Mouse (Mus musculus): ENCODE data around the gene Tnfsf13. TPM values are rescaled to one million over a fixed set of nuclear protein-coding genes. Genes with fewer than 3 reads are reported as not detected.

The Tnfsf13 gene
- polyA plus RNA-seq, 1 experiment from 2014 or later = 1.2 TPM

- Histone ChIP-seq H3K9ac (ENCODE audit: low read length) (no peak overlapping the region), H3K27ac (ENCODE audit: low read length) (no peak overlapping the region; the same call in 1 of the 2 replicates), H3K4me2 (ENCODE audit: low read depth, low read length) (no peak overlapping the region), H3K27me3 (ENCODE audit: control insufficient read depth, insufficient read depth, low read depth, low read length) (no peaks in the 10 kb centered on the region), H3K4me3 (ENCODE audit: low read length) (no peak overlapping the region), H3K4me1 (replicated peaks; ENCODE audit: control insufficient read depth, insufficient read depth, low read length) (peaks cover 2% of the 10 kb centered on the region; the same call in 1 of the 2 replicates), H3K36me3 (ENCODE audit: control insufficient read depth, insufficient read depth, low read length) (no peaks in the 10 kb centered on the region), H3K9me3 (ENCODE audit: control insufficient read depth, low read length) (no peaks in the 10 kb centered on the region)
- WGBS = 13% methylated on average over 5 of the region's 5 CpGs
- 0 out of 2 replicates have a peak, but pooled peaks have one; percentile 20 for ATAC-seq (ENCODE audit: low read depth)
Measured at GRCm38 (mm10) chr11:69715929-69716328, 30.3 kb upstream of the Tnfsf13 start.

- Histone ChIP-seq H3K9ac (ENCODE audit: low read length) (no peak overlapping the region), H3K4me3 (ENCODE audit: low read length) (no peak overlapping the region), H3K27ac (ENCODE audit: low read length) (no peak overlapping the region; the same call in 1 of the 2 replicates), H3K9me3 (ENCODE audit: control insufficient read depth, low read length) (no peaks in the 10 kb centered on the region), H3K36me3 (ENCODE audit: control insufficient read depth, insufficient read depth, low read length) (no peaks in the 10 kb centered on the region), H3K4me2 (ENCODE audit: low read depth, low read length) (no peak overlapping the region), H3K4me1 (replicated peaks; ENCODE audit: control insufficient read depth, insufficient read depth, low read length) (peaks cover 2% of the 10 kb centered on the region; the same call in 1 of the 2 replicates), H3K27me3 (ENCODE audit: control insufficient read depth, insufficient read depth, low read depth, low read length) (no peaks in the 10 kb centered on the region)
- 58% methylated on average over 9 of the region's 9 CpGs for WGBS
- no peak for ATAC-seq (ENCODE audit: low read depth)
Measured at GRCm38 (mm10) chr11:69715482-69715881, 29.9 kb upstream of the Tnfsf13 start.

- Histone ChIP-seq H3K4me2 (ENCODE audit: low read depth, low read length) (no peak overlapping the region), H3K27ac (ENCODE audit: low read length) (no peak overlapping the region), H3K9me3 (ENCODE audit: control insufficient read depth, low read length) (no peaks in the 10 kb centered on the region), H3K9ac (ENCODE audit: low read length) (no peak overlapping the region), H3K36me3 (ENCODE audit: control insufficient read depth, insufficient read depth, low read length) (no peaks in the 10 kb centered on the region), H3K4me3 (ENCODE audit: low read length) (no peak overlapping the region), H3K27me3 (ENCODE audit: control insufficient read depth, insufficient read depth, low read depth, low read length) (no peaks in the 10 kb centered on the region), H3K4me1 (replicated peaks; ENCODE audit: control insufficient read depth, insufficient read depth, low read length) (peaks cover 2% of the 10 kb centered on the region; the same call in 1 of the 2 replicates)
- no peak for ATAC-seq (ENCODE audit: low read depth)
- 63% methylated on average over 18 of the region's 18 CpGs for WGBS
Measured at GRCm38 (mm10) chr11:69714636-69715329, 29.2 kb upstream of the Tnfsf13 start.

GRCm38 (mm10) chr11:69712954-69713672 is 27.5 kb upstream of the Tnfsf13 start:
- H3K4me1 ChIP-seq (replicated peaks; ENCODE audit: control insufficient read depth, insufficient read depth, low read length) = peaks cover 2% of the 10 kb centered on the region; the same call in 1 of the 2 replicates
- ATAC-seq (ENCODE audit: low read depth) = no peak

GRCm38 (mm10) chr11:69711082-69711481 is 25.5 kb upstream of the Tnfsf13 start:
- Histone ChIP-seq H3K36me3 (ENCODE audit: control insufficient read depth, insufficient read depth, low read length) (no peaks in the 10 kb centered on the region), H3K4me2 (ENCODE audit: low read depth, low read length) (no peak overlapping the region), H3K4me1 (replicated peaks; ENCODE audit: control insufficient read depth, insufficient read depth, low read length) (peaks cover under 1% of the 10 kb centered on the region; the same call in 1 of the 2 replicates), H3K27ac (ENCODE audit: low read length) (no peak overlapping the region), H3K27me3 (ENCODE audit: control insufficient read depth, insufficient read depth, low read depth, low read length) (no peaks in the 10 kb centered on the region), H3K9me3 (ENCODE audit: control insufficient read depth, low read length) (no peaks in the 10 kb centered on the region), H3K4me3 (ENCODE audit: low read length) (no peak overlapping the region), H3K9ac (ENCODE audit: low read length) (no peak overlapping the region)
- ATAC-seq (ENCODE audit: low read depth) = no peak
- 67% methylated on average over 2 of the region's 2 CpGs for WGBS

More at GRCm38 (mm10) chr11:69712954-69713672, 27.5 kb upstream of the Tnfsf13 start:
- 77% methylated on average over 20 of the region's 20 CpGs for WGBS
- Histone ChIP-seq H3K9me3 (ENCODE audit: control insufficient read depth, low read length) (no peaks in the 10 kb centered on the region), H3K36me3 (ENCODE audit: control insufficient read depth, insufficient read depth, low read length) (no peaks in the 10 kb centered on the region), H3K9ac (ENCODE audit: low read length) (no peak overlapping the region), H3K27ac (ENCODE audit: low read length) (no peak overlapping the region), H3K4me2 (ENCODE audit: low read depth, low read length) (no peak overlapping the region), H3K27me3 (ENCODE audit: control insufficient read depth, insufficient read depth, low read depth, low read length) (no peaks in the 10 kb centered on the region), H3K4me3 (ENCODE audit: low read length) (no peak overlapping the region)

- no peaks in the 10 kb centered on the region for H3K4me1 ChIP-seq (replicated peaks; ENCODE audit: control insufficient read depth, insufficient read depth, low read length)
- H3K9ac ChIP-seq (ENCODE audit: low read length) = no peak overlapping the region
- H3K36me3 ChIP-seq (ENCODE audit: control insufficient read depth, insufficient read depth, low read length) = no peaks in the 10 kb centered on the region
- no peaks in the 10 kb centered on the region for H3K9me3 ChIP-seq (ENCODE audit: control insufficient read depth, low read length)
- H3K27me3 ChIP-seq (ENCODE audit: control insufficient read depth, insufficient read depth, low read depth, low read length) = no peaks in the 10 kb centered on the region
- no peak for ATAC-seq (ENCODE audit: low read depth)
- no peak overlapping the region for H3K4me2 ChIP-seq (ENCODE audit: low read depth, low read length)
- 77% methylated on average over 3 of the region's 3 CpGs for WGBS
- H3K27ac ChIP-seq (ENCODE audit: low read length) = no peak overlapping the region
- no peak overlapping the region for H3K4me3 ChIP-seq (ENCODE audit: low read length)
Measured at GRCm38 (mm10) chr11:69710470-69710869, 24.9 kb upstream of the Tnfsf13 start.

- Histone ChIP-seq H3K27ac (ENCODE audit: low read length) (no peak overlapping the region), H3K4me3 (ENCODE audit: low read length) (no peak overlapping the region), H3K9ac (ENCODE audit: low read length) (no peak overlapping the region), H3K4me2 (ENCODE audit: low read depth, low read length) (no peak overlapping the region), H3K36me3 (ENCODE audit: control insufficient read depth, insufficient read depth, low read length) (no peaks in the 10 kb centered on the region), H3K9me3 (ENCODE audit: control insufficient read depth, low read length) (no peaks in the 10 kb centered on the region), H3K4me1 (replicated peaks; ENCODE audit: control insufficient read depth, insufficient read depth, low read length) (no peaks in the 10 kb centered on the region), H3K27me3 (ENCODE audit: control insufficient read depth, insufficient read depth, low read depth, low read length) (no peaks in the 10 kb centered on the region)
- 45% methylated on average over 11 of the region's 11 CpGs for WGBS
- ATAC-seq (ENCODE audit: low read depth) = no peak
Measured at GRCm38 (mm10) chr11:69709554-69710446, 24.2 kb upstream of the Tnfsf13 start.

GRCm38 (mm10) chr11:69708614-69709265 is 23.2 kb upstream of the Tnfsf13 start:
- no peak overlapping the region for H3K4me2 ChIP-seq (ENCODE audit: low read depth, low read length)
- no peak overlapping the region for H3K27ac ChIP-seq (ENCODE audit: low read length)
- no peak for ATAC-seq (ENCODE audit: low read depth)
- H3K27me3 ChIP-seq (ENCODE audit: control insufficient read depth, insufficient read depth, low read depth, low read length) = no peaks in the 10 kb centered on the region
- WGBS = 71% methylated on average over 3 of the region's 3 CpGs
- no peaks in the 10 kb centered on the region for H3K4me1 ChIP-seq (replicated peaks; ENCODE audit: control insufficient read depth, insufficient read depth, low read length)
- H3K9me3 ChIP-seq (ENCODE audit: control insufficient read depth, low read length) = no peaks in the 10 kb centered on the region
- no peaks in the 10 kb centered on the region for H3K36me3 ChIP-seq (ENCODE audit: control insufficient read depth, insufficient read depth, low read length)
- H3K4me3 ChIP-seq (ENCODE audit: low read length) = no peak overlapping the region
- no peak overlapping the region for H3K9ac ChIP-seq (ENCODE audit: low read length)

Data from lung, embryonic 16.5 days (tissue).